Mouse (Mus musculus) lung, postnatal 10 days (tissue): ENCODE data around the gene Elp5.
"Not testable (repeated sequence)": the region's sequence is repeated elsewhere in the genome, so short reads cannot be mapped to it uniquely, and the experiment has no call there.

Source experiments
- DNase-seq: peaks from one replicate; pipeline ENCODE4 v3.0.0; 2021

The Elp5 gene

DNA sequence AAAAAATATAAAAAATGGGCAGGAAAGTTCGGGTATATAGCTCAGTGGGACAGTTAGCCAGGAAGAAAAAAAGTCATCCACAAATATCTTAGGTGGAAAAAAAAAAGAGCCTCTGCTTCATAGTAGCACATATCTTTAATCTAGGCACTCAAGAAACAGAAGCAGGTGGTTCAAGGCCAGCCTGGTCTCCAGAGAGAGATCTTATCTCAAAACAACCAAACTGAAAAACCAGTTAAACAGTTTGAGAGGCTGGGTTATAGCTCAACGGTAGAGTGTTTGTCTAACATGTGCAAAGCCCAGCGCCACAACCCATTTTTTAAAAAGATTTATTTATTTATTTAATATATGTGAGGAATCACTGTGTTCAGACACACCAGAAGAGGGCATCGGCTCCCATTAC, 49.3 kb downstream of the Elp5 start:
- DNase-seq = no peak

DNA sequence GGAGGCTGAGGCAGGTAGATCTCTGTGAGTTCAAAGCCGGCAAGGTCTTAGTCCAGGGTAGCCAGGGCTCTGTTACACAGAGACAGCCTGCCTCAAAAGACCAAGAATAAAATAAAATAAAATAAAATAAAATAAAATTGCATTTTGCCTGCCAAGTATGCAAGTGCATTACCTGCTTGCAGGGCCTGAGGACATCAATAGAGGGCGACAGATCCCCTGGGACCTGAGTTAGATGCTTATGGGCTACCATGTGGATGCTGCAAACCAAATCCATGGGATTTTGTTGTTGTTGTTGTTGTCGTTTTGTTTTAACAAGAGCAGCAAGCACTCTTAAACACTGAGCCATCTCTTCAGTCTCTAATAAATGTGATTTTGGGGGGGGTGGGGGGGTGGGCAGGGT, 50.1 kb downstream of the Elp5 start:
- DNase-seq = no peak

GRCm38 (mm10) chr11:69931769-69932168, 50.5 kb downstream of the Elp5 start:
- no peak for DNase-seq

DNA sequence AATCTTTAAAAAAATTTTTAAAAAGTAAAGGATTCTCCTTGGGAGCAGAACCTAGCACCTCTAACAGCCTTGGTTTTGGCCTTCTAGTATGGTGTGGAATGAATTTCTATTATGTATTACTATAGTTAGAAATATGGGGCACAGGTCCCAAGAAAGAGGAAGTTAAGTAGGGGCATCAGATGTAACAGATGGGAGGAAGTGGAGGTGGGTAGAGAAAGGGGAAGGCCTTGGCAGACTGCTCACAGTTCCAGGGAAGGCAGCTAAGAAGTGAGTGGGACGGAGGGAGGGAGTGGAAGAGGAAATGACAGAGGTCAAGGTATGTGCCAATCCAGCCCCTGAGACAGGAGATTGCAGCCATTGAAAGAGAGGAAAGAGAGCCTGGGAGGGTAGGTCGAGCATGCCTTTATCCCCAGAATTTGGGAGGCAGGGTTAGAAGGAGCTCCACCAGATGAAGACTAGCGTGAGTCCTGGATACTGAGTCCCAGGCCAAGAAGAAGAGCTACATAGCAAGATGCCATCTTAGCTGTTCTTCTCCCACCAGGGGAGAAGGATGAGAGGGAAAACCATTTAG, 51.3 kb downstream of the Elp5 start:
- DNase-seq = no peak

- DNase-seq = not testable (repeated sequence)
These were observed 52.1 kb downstream of the Elp5 start for GRCm38 (mm10) chr11:69930176-69930575.

DNA sequence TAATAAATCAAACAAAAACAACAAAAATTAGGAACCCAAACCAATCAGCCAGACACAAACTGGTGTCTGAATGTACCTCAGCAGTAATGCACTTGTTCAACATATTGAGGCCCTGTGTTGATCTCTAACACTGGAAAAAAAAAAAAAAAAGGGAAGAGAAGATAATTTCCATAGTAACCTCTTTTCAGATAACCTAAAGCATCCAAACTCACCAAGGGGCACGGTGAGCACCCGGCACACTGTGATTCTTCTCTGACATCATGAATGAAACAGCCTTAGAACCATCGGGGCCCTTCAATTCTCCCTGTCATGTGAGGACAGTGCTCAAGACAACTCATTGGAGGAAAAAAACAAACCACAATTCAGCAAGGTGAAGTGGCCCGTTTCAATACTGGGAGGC, 52.6 kb downstream of the Elp5 start:
- DNase-seq = no peak

DNA sequence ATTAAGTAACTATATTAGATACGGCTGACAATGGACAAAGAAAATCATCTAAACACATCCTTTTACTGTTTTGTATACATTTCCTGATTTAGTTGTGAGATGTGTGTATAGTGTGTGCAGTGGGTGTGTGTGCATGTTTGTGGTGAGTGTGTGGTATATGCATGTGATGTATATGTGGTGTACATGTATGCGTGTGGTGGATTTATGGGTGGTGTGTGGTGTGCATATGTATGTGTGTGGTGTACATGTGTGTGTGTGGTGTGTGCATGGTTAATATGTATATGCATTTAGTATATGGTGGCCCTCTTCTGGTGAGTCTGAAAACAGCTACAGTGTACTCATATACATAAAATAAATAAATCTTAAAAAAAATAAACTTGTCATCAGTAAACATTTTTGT, 54.8 kb downstream of the Elp5 start:
- DNase-seq = no peak

GRCm38 (mm10) chr11:69922796-69923195, 59.5 kb downstream of the Elp5 start:
- DNase-seq = no peak

DNA sequence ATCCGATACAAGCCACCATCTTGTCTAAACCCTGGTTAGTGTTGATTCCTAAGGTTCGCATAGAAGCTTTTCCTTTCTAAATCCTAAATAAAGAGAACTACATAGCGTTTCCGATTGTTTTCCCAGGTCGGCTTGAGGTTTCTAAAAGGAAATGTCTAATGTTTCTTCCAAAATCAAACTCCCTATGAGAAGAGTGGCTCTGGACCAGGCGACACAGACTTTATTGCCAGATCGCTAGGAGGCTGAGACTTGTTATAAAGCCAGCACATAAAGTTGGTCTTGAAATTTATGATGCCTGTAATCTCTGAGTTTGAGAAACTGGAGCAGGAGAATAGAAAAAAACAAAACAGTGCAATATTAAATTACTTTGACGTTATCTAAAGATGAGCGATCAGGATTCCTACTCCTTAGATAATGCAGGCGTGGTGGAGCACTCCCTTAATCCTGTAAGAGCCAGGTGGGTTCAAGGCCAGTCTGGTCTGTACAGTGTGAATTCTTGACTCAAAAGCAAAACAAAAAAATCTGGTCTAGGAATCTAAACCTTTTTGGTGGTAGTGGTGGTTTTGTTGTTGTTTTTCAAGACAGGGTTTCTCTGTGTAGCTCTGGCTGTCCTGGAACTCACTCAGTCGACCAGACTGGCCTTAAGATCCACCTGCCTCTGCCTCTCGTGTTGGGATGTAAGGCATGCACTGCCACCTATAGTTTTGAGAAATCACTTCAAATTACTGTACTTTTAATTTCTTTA, 60.1 kb downstream of the Elp5 start:
- no peak for DNase-seq

- peak; percentile 100 for DNase-seq
These were observed 61.0 kb downstream of the Elp5 start, which contains the start of gene Eif5a for GRCm38 (mm10) chr11:69921114-69922011. Gene Eif5a, minus strand, starts transcription at chr11:69921958.

DNA sequence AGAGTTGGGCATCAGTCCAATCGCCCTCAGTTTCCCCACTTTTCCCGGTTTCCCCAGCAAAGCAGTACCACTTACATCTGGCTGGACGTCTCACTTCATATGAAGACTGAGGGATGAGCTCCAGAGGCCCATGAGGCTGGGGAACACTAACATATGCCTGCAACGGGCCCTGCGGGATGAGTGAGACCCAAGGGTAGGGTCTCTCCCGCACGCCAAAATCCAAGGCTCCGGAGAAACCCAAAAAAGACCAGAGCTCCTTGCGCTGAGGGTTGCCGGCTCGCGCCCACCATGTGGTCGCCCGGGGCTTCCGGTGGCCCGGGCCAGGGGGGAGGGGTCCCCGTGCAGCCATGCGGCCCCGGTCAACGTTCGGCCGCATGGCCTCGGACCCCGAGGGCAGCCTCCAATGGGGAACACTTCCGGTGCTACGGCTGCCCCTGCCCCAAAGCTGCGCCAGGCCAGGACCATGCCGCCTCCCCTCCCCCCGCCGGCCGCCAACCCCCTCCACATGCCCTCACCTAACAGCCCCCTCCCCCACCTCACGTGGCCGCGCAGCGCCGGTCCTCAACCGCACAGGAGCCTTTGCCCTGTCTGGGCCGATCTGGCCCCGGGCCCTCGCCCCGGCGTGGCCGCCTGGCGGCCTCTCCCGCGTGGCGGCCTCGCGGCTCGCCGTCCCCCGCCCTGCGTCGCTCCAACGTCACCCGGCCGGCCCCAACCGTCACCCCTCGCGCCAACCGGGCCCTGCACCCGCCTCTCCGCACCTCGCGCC, 61.9 kb downstream of the Elp5 start:
- no peak for DNase-seq

GRCm38 (mm10) chr11:69919661-69920265, 62.6 kb downstream of the Elp5 start:
- DNase-seq = peak; percentile 92

- no peak for DNase-seq
These were observed 63.3 kb downstream of the Elp5 start for GRCm38 (mm10) chr11:69919053-69919452.
